Mouse (Mus musculus) lung, embryonic 15.5 days (tissue): ENCODE results near the gene Sgta. TPM values are rescaled to one million over a fixed set of nuclear protein-coding genes. Genes with fewer than 3 reads are reported as not detected.

Experiments
- ATAC-seq: fragments of 200-750 bp; cut with Nextera tagmentation; 2 replicates; pipeline ENCODE4 v1.8.0; 2017; ENCODE audit warnings: moderate number of reproducible peaks, borderline replicate concordance; ENCODE audit not compliant: low FRiP score, low TSS enrichment; ENCODE audit errors: extremely low read depth
- H3K27ac ChIP-seq: fragments of 300-500 bp; sonication (generic); 2 replicates; pipeline ENCODE4 v1.5.1; 2015; ENCODE audit warnings: moderate library complexity, mild to moderate bottlenecking, inconsistent platforms
- H3K27me3 ChIP-seq: fragments of 300-500 bp; sonication (generic); 2 replicates; pipeline ENCODE4 v1.6.1; 2015; ENCODE audit warnings: inconsistent platforms
- H3K36me3 ChIP-seq: fragments of 300-500 bp; sonication (generic); 2 replicates; pipeline ENCODE4 v1.6.1; 2015; ENCODE audit warnings: inconsistent platforms
- H3K4me1 ChIP-seq: fragments of 300-500 bp; sonication (generic); 2 replicates; pipeline ENCODE4 v1.6.1; 2015; ENCODE audit warnings: inconsistent platforms
- H3K4me2 ChIP-seq: fragments of 300-500 bp; sonication (generic); 2 replicates; pipeline ENCODE4 v1.6.1; 2015; ENCODE audit warnings: inconsistent platforms, mild to moderate bottlenecking, moderate library complexity
- H3K4me3 ChIP-seq: fragments of 300-500 bp; sonication (generic); 2 replicates; pipeline ENCODE4 v1.5.1; 2015; ENCODE audit warnings: mild to moderate bottlenecking, inconsistent platforms
- H3K9ac ChIP-seq: fragments of 300-500 bp; sonication (generic); 2 replicates; pipeline ENCODE4 v1.6.1; 2015; ENCODE audit warnings: inconsistent platforms
- H3K9me3 ChIP-seq: fragments of 300-500 bp; sonication (generic); 2 replicates; pipeline ENCODE4 v1.6.1; 2016; ENCODE audit warnings: inconsistent platforms
- WGBS: fragments of 180-500 bp; shearing (Covaris S2); methylation state at CpG from one replicate; pipeline ENCODE4 v1.1.7; 2015; 5-methylcytosine and 5-hydroxymethylcytosine counted together
- polyA plus RNA-seq: library from polyadenylated mRNA; unstranded; fragments of >200 nt; fragmentation: Nextera tagmentation; extraction: Ambion mirVana; gene quantifications from 2 replicates; pipeline ENCODE4 v1.2.1, GENCODE M21; 2015

The Sgta gene
- polyA plus RNA-seq, 1 experiment from 2014 or later, result 192 TPM

- Histone ChIP-seq H3K9ac (no peak overlapping the region), H3K9me3 (no peaks in the 10 kb centered on the region), H3K4me2 (no peak overlapping the region), H3K4me3 (no peak overlapping the region), H3K27ac (no peak overlapping the region), H3K27me3 (peaks cover 43% of the 10 kb centered on the region), H3K36me3 (peaks cover 2% of the 10 kb centered on the region; the same call in 1 of the 2 replicates), H3K4me1 (peaks cover 5% of the 10 kb centered on the region)
- ATAC-seq, result no peak
- 89% methylated on average over 5 of the region's 5 CpGs for WGBS
These were observed 33.1 kb downstream of the Sgta start for GRCm38 (mm10) chr10:81026857-81027256.

GRCm38 (mm10) chr10:81025639-81026275 lies 34.2 kb downstream of the Sgta start, which contains the start of gene Diras1:
Gene Diras1 (minus strand): TSS chr10:81025662.
- Histone ChIP-seq H3K4me2 (peak within 1 kb of the TSS; percentile 51), H3K9me3 (no peaks in the 10 kb centered on the region), H3K4me3 (peak within 1 kb of the TSS; percentile 24), H3K36me3 (no peaks in the 10 kb centered on the region), H3K9ac (no peak within 1 kb of the TSS), H3K4me1 (peaks cover 5% of the 10 kb centered on the region), H3K27me3 (peaks cover 52% of the 10 kb centered on the region), H3K27ac (no peak within 1 kb of the TSS)
- WGBS, result 38% methylated on average over 12 of the region's 12 CpGs
- ATAC-seq, result no peak

GRCm38 (mm10) chr10:81025047-81025621 lies 34.8 kb downstream of the Sgta start:
- H3K4me2 ChIP-seq, result peak overlapping the region; percentile 51
- peak overlapping the region; percentile 24 for H3K4me3 ChIP-seq
- WGBS, result 3% methylated on average over 24 of the region's 43 CpGs
- no peaks in the 10 kb centered on the region for H3K9me3 ChIP-seq
- no peak overlapping the region for H3K27ac ChIP-seq
- peaks cover 5% of the 10 kb centered on the region for H3K4me1 ChIP-seq
- ATAC-seq, result peak; percentile 6; the same call in 1 of the 2 replicates
- H3K27me3 ChIP-seq, result peaks cover 52% of the 10 kb centered on the region
- H3K9ac ChIP-seq, result no peak overlapping the region
- H3K36me3 ChIP-seq, result no peaks in the 10 kb centered on the region

GRCm38 (mm10) chr10:81024346-81024937 lies 35.5 kb downstream of the Sgta start:
- Histone ChIP-seq H3K4me1 (peaks cover 5% of the 10 kb centered on the region), H3K36me3 (no peaks in the 10 kb centered on the region), H3K9ac (no peak overlapping the region), H3K9me3 (no peaks in the 10 kb centered on the region), H3K4me2 (no peak overlapping the region), H3K27me3 (peaks cover 52% of the 10 kb centered on the region), H3K27ac (no peak overlapping the region), H3K4me3 (no peak overlapping the region)
- no peak for ATAC-seq
- WGBS, result 69% methylated on average over 5 of the region's 5 CpGs

GRCm38 (mm10) chr10:81022744-81023143 lies 37.2 kb downstream of the Sgta start:
- H3K9ac ChIP-seq, result no peak overlapping the region
- H3K9me3 ChIP-seq, result no peaks in the 10 kb centered on the region
- no peaks in the 10 kb centered on the region for H3K36me3 ChIP-seq
- no peak for ATAC-seq
- no peak overlapping the region for H3K4me2 ChIP-seq
- peaks cover 52% of the 10 kb centered on the region for H3K27me3 ChIP-seq
- no peak overlapping the region for H3K27ac ChIP-seq
- 51% methylated on average over 8 of the region's 8 CpGs for WGBS
- H3K4me1 ChIP-seq, result peaks cover 5% of the 10 kb centered on the region
- no peak overlapping the region for H3K4me3 ChIP-seq

- no peaks in the 10 kb centered on the region for H3K9me3 ChIP-seq
- H3K4me3 ChIP-seq, result no peak overlapping the region
- no peaks in the 10 kb centered on the region for H3K36me3 ChIP-seq
- ATAC-seq, result no peak
- no peak overlapping the region for H3K4me2 ChIP-seq
- H3K4me1 ChIP-seq, result peaks cover 5% of the 10 kb centered on the region
- 8% methylated on average over 25 of the region's 26 CpGs for WGBS
- H3K27me3 ChIP-seq, result peaks cover 52% of the 10 kb centered on the region
- H3K27ac ChIP-seq, result no peak overlapping the region
- no peak overlapping the region for H3K9ac ChIP-seq
These were observed 38.4 kb downstream of the Sgta start for GRCm38 (mm10) chr10:81021547-81022110.

- Histone ChIP-seq H3K36me3 (no peaks in the 10 kb centered on the region), H3K9ac (no peak overlapping the region), H3K9me3 (no peaks in the 10 kb centered on the region), H3K4me3 (no peak overlapping the region), H3K27ac (no peak overlapping the region), H3K27me3 (peaks cover 40% of the 10 kb centered on the region), H3K4me1 (peaks cover 5% of the 10 kb centered on the region), H3K4me2 (no peak overlapping the region)
- WGBS, result 41% methylated on average over 2 of the region's 2 CpGs
- ATAC-seq, result no peak
These were observed 39.8 kb downstream of the Sgta start for GRCm38 (mm10) chr10:81020207-81020606.

- ATAC-seq, result no peak
- no peak overlapping the region for H3K4me3 ChIP-seq
- H3K4me2 ChIP-seq, result no peak overlapping the region
- 66% methylated on average over 6 of the region's 6 CpGs for WGBS
- H3K9ac ChIP-seq, result no peak overlapping the region
- no peak overlapping the region for H3K27ac ChIP-seq
- H3K27me3 ChIP-seq, result peaks cover 35% of the 10 kb centered on the region
- no peaks in the 10 kb centered on the region for H3K36me3 ChIP-seq
- H3K4me1 ChIP-seq, result 0 out of 2 replicates have a peak, but pooled peaks cover 4% of the 10 kb centered on the region
- H3K9me3 ChIP-seq, result no peaks in the 10 kb centered on the region
These were observed 40.3 kb downstream of the Sgta start for GRCm38 (mm10) chr10:81019687-81020086.

- no peak overlapping the region for H3K4me3 ChIP-seq
- WGBS, result 36% methylated on average over 10 of the region's 10 CpGs
- peaks cover 23% of the 10 kb centered on the region for H3K27me3 ChIP-seq
- 0 out of 2 replicates have a peak, but pooled peaks cover 4% of the 10 kb centered on the region for H3K4me1 ChIP-seq
- H3K9me3 ChIP-seq, result no peaks in the 10 kb centered on the region
- no peak overlapping the region for H3K27ac ChIP-seq
- H3K9ac ChIP-seq, result no peak overlapping the region
- no peaks in the 10 kb centered on the region for H3K36me3 ChIP-seq
- ATAC-seq, result no peak
- H3K4me2 ChIP-seq, result no peak overlapping the region
These were observed 41.7 kb downstream of the Sgta start for GRCm38 (mm10) chr10:81018326-81018725.

- Histone ChIP-seq H3K27ac (no peak overlapping the region), H3K36me3 (no peaks in the 10 kb centered on the region), H3K9ac (no peak overlapping the region), H3K4me2 (no peak overlapping the region), H3K4me3 (no peak overlapping the region), H3K4me1 (0 out of 2 replicates have a peak, but pooled peaks cover 4% of the 10 kb centered on the region), H3K9me3 (no peaks in the 10 kb centered on the region), H3K27me3 (peaks cover 7% of the 10 kb centered on the region; the same call in 1 of the 2 replicates)
- WGBS, result 7% methylated on average over 7 of the region's 7 CpGs
- no peak for ATAC-seq
These were observed 43.3 kb downstream of the Sgta start for GRCm38 (mm10) chr10:81016645-81017044.

- Histone ChIP-seq H3K9ac (no peak overlapping the region), H3K27ac (no peak overlapping the region), H3K27me3 (no peaks in the 10 kb centered on the region), H3K4me3 (no peak overlapping the region), H3K4me1 (0 out of 2 replicates have a peak, but pooled peaks cover 4% of the 10 kb centered on the region), H3K4me2 (no peak overlapping the region), H3K36me3 (no peaks in the 10 kb centered on the region), H3K9me3 (no peaks in the 10 kb centered on the region)
- 80% methylated on average over 2 of the region's 2 CpGs for WGBS
- ATAC-seq, result no peak
These were observed 44.3 kb downstream of the Sgta start for GRCm38 (mm10) chr10:81015666-81016065.
